Mouse (Mus musculus) kidney, postnatal 25 days (tissue): ENCODE results near the gene Akap13.

Source experiments
- DNase-seq, 2 experiments: peaks; one replicate each; pipeline ENCODE4 v3.0.0; 2021; ENCODE audit warnings: mixed read lengths in 2 of 2

The Akap13 gene

DNA sequence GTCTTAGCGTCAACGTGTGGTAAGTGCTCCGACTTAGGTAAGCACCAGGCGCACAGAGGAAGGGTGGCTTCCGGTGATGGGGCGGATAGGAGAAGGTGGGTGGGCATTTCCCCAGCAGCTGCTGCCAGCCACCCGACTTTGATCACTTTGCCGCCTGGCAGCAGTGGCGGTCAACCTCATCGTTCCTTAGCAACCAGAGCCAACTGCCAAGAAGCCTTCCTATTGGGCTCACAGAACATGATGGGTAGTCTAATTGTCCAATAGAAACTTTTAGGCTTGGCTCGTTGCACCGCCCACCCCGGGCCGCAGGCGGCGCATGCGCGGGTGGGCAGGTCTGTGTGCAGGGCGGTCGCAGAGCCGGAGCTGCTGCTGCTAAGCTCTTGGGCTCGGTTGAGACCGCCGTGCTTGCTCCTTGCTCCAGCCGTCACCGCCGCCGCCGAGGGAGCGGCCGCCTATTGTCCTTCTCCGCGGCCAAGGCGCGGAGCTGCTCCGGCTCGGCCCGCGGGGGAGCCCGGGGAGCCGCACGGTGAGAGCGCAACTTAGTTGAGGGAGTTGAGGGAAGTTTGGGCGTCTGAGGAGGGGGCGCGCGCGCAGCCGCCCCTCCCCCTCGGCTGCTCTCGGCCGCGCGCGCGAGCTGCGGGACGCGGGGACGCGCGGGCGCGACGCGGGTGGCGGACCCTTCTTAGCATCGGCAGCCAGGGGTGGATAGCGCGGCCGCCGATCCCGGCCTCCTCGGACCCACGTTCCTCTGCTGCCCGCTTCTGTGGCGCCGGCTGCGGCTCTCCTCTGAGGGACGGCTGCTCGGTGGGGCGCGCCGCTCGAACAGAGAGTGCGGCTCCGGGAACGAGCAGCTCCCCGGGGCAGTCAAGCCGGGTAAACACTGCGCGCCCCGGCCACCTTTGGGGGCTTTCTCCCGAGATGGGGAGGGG is at the start of gene Akap13:
Gene Akap13, plus strand, starts transcription at position 312 of the 929 bp plus-strand sequence.
- peak; percentile 94 to 98 for DNase-seq

DNA sequence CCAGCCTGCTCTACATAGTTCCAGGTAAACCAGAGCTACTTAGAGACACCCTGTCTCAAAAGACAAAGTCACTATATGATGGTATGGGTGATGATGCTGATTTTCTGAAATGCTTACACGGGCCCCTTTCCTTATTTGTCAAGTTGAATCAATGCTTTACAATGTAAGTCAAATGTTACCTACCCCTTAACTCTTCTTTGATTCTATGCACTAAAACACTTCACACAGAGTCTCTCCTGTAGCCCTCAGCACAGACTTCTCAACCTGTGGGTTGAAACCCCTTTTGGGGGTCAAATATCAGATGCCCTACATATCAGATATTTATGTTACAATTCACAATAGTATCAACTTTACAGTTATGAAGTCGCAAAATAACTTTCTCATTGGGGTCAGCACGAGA is 44.7 kb upstream of the Akap13 start:
- no peak for DNase-seq

GRCm38 (mm10) chr7:75411226-75411625 is 44.1 kb upstream of the Akap13 start:
- no peak for DNase-seq

DNA sequence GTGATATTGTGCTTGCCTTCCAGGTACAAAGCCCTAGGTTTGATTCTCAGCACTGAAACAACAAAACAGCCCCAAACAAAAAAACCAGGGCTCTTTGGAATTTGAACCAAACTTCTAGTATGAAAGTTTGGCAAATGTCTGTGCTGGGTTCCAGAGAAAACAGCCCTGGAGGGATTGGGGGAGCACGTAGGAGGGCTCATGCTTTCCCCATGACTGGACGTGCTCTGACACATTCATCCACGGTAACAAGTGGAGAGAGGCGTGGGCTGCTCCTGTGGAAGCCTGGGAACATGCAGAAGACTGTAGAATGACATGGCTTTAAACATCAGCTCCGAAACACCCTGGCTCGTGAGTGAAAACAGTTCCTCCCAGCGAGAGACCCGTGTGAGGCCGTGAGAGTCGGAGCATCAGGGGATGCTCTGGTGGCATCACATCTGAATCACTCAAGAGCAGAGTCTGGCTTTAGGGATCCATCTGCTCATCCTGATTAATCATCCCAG is 43.3 kb upstream of the Akap13 start:
- DNase-seq = no peak

DNA sequence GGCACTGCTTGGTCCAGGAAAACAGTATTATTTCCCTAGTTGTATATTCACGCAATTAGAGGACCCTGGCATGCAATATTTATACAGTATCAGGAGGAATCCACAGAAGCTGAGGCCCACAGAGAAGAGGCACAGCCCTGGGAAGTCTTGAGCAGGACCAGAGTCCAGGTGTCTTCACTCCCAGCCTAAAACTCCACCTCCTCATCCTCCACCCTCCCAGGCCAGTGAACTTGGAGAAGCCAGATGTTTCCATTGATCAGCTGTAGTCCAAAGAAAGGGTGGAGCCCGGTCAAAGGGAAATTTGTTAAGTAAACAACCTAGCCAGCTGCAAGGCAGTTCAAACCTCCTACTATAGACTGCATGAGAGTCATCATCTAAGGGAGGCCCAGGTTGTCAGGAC is 42.8 kb upstream of the Akap13 start:
- no peak for DNase-seq

GRCm38 (mm10) chr7:75413903-75414302 is 41.4 kb upstream of the Akap13 start:
- no peak for DNase-seq

- no peak for DNase-seq
These were observed 41.0 kb upstream of the Akap13 start for GRCm38 (mm10) chr7:75414316-75414715.

- no peak for DNase-seq
These were observed 40.0 kb upstream of the Akap13 start for GRCm38 (mm10) chr7:75415166-75415881.

DNA sequence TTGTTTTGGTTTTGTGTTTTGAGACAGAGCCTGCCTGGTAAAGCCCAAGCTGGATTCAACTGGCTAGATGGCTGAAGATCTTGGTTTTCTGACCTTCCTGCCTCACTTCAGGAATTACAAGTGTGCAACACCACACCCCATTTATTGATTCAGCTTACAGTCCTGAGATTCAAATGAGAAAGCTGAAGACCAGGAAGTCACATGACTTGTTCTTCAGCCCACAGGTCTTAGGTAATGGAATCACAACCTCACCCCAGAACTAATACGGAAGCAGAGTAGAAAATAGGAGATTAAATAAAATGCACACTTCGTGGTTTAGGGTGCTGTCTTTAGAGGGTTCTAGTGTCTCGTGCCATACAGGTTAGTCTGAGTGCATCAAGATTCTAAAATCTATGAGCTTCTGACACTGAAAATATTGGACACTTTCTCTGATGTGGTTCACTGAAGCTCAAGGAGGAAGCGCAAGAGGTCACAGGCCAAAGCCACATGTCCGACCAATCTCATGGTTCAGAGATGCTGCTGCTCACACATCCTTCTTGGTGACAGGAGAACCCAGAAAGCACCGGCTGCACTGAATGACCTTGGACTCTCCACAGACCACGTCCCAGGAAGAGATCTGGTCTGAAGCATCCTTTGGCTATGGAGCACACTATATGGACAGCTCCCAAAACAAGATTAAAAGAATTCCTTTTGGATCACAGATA is 39.3 kb upstream of the Akap13 start:
- no peak for DNase-seq

GRCm38 (mm10) chr7:75420927-75421326 is 34.4 kb upstream of the Akap13 start:
- DNase-seq = no peak

- DNase-seq = no peak
These were observed 31.2 kb upstream of the Akap13 start for GRCm38 (mm10) chr7:75424121-75424520.

GRCm38 (mm10) chr7:75427322-75427721 is 28.0 kb upstream of the Akap13 start:
- DNase-seq = peak; percentile 62 to 85

DNA sequence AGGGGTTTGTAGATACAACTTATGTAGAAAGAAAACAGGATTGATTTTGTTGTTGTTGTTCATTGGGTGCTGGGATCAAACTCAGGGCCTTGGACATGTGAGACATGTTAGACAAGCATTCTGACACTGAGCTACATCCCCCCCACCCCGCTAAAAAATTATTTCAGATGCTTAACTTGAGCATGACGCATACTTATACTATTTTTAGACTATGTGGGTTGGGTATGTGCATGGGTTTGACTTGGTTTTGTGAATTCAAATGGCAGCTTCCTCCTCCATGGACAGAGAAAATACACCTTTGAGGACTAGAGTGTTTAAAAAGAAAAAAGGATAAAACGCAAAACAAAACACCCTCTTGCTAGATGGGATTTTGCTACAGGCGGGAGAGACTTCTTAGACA is 26.4 kb upstream of the Akap13 start:
- no peak for DNase-seq

GRCm38 (mm10) chr7:75430550-75430949 is 24.8 kb upstream of the Akap13 start:
- DNase-seq = no peak

- peak in 1 of 2 experiments; percentile 37 for DNase-seq
These were observed 24.3 kb upstream of the Akap13 start for GRCm38 (mm10) chr7:75431043-75431442.

- DNase-seq = no peak
These were observed 23.3 kb upstream of the Akap13 start for GRCm38 (mm10) chr7:75432046-75432445.

DNA sequence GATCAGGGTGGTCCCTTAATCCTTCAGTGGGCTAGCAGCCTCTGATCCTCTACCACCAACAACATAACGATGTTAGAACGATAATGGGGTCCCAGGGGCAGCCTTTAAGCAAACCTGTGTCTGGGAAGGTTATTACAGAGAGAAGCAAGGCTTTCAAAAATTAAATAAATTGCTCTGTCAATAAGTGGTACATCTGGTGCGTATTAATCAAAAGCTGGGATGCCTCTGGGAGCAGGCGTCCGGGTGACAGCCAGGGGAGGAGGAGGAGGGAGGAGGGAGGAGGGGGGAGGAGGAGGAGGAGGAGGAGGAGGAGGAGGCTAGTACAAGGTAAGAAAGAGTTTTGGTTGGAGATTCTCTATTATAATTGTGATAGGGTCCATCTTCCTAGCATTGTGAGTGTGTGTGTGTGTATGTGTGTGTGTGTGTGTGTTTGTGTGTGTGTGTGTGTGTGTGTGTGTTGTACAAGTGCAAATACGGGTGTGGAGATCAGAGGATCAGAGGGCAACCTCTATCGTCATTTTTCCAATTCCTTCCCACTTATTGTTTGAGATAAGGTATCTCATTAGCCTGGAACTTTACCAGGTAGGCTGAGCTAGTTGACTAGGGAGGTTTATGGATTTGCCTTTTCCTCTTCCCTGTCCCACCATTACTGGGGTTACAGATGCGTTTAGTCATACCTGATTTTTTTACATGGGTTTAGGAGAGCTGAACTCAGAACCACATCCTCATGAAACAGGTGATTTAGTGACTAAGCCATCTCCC is 18.7 kb upstream of the Akap13 start:
- DNase-seq = no peak

DNA sequence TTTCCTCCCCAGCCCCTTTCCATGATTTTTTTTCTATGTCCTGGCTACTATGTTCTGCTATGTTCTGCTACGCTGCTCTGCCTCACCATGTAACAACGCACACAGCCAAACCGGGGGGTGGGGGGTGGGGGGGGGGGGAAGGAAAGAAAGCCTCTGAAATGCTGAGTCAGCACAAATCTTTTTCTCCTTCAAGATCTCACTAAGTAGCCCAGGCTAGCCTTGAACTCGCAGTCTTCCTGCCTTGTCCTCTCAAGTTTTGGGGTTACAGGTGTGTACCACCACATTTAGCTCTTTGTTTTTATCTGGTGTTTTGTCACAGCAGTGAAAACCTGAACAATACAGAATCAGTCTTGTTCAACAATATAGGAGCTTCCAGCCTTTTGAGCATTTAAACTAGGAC is 15.8 kb upstream of the Akap13 start:
- no peak for DNase-seq

DNA sequence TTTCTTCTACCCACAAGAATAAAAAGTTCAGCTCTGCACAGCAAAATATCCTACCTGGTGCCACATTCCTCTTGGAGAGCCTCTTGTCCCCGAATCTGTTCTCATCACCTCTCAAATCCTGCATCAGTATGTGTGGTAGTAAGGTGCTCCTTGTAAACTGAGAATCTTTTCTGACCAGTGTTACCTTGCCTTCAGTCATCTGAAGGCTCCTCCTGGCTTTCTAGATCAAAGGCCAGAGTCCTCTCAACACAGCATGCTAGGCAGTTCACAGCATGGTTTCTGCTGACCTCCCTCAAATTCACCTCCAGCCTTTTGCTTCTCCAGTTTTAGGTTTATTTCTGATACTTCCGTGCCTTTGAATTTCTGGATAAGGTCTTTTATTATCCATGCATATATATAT is 15.1 kb upstream of the Akap13 start:
- no peak for DNase-seq

- no peak for DNase-seq
These were observed 13.4 kb upstream of the Akap13 start for GRCm38 (mm10) chr7:75441947-75442346.

DNA sequence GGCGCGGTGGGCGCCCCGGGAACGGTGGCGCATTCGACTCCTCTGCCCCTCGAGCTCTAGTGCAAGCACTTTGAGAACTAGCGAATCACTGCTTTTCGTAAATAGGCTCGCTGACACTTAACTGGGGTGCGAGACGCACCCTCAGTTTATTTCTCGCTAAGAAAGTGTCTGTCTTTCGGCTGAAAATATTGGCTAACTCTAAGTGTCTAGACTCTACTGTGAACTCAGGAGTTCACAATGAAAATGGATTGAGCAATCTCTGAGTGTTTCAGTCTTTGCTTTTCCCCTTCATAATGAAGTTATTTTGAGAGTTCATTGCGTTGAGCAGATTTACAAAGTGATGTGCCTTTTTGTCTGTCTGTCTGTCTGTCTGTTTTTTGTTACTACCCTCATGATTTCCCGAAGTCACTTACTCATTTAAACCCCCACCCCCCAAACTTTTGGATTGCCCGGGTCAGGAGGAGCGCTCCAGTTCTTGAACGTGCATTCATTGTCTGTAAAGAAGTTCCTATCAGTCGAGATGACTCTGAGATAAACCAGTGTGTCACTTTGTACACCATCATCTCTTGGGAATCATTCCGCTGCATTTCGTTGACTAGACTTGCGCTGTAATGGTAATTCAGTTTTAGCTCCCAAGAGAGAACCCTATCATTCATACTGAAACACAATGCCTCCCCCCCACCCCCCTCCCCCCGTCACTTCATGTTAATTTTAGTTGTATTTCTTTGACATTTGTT is 986 bp downstream of the Akap13 start:
- no peak for DNase-seq

DNA sequence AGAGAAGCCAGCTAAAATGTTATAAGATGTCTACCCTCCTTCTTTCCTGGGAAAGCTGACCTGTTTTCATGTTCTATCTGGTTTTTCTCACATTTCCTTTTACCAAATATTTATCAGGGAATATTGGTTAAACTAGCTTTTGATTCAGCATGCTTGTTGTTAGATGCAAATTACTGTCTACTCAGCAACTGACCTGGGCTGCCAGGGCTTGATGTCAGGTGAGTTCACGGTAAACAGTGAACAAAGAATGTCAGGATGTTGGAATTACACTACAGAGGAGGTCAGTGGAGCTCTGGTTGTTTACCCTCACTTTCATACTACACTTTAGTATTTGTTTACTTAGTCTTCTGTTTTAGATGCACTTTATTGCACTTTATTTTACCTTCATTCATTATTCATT is 5.0 kb downstream of the Akap13 start:
- DNase-seq = no peak
